Comparison of ENCODE assay signal across 8 mouse cellular contexts in genomic region chr9:122886372-122887179, GRCm38 (mm10). TPM values are rescaled to one million over a fixed set of nuclear protein-coding genes. Genes with fewer than 3 reads are reported as not detected.
DNase-seq lines count a peak whose midpoint lies in the region; ATAC-seq lines count a peak whose summit lies in the region.

No protein-coding gene starts in this region.

- WGBS in embryonic facial prominence, embryonic 13.5 days = 6% methylated on average over 54 of the region's 54 CpGs
- WGBS in limb, embryonic 10.5 days = 7% methylated on average over 54 of the region's 54 CpGs
- WGBS in midbrain, embryonic 11.5 days = 7% methylated on average over 50 of the region's 54 CpGs

- peak overlapping the region; percentile 89 for H3K9ac ChIP-seq in embryonic facial prominence, embryonic 13.5 days
- H3K9ac ChIP-seq in midbrain, embryonic 11.5 days (ENCODE audit: low read length) = peak overlapping the region; percentile 88

- H3K4me2 ChIP-seq in embryonic facial prominence, embryonic 13.5 days = peak overlapping the region; percentile 81
- H3K4me2 ChIP-seq in midbrain, embryonic 11.5 days = peak overlapping the region; percentile 91

- H3K4me1 ChIP-seq in embryonic facial prominence, embryonic 13.5 days = peaks cover 5% of the 10 kb centered on the region
- H3K4me1 ChIP-seq in limb, embryonic 10.5 days = peaks cover 11% of the 10 kb centered on the region
- H3K4me1 ChIP-seq in midbrain, embryonic 11.5 days (ENCODE audit: control insufficient read depth, insufficient read depth, low read length) = peaks cover 4% of the 10 kb centered on the region; the same call in 1 of the 2 replicates

- H3K36me3 ChIP-seq in embryonic facial prominence, embryonic 13.5 days = peaks cover 13% of the 10 kb centered on the region
- H3K36me3 ChIP-seq in limb, embryonic 10.5 days = 0 out of 2 replicates have a peak, but pooled peaks cover 4% of the 10 kb centered on the region
- H3K36me3 ChIP-seq in midbrain, embryonic 11.5 days (ENCODE audit: control insufficient read depth, insufficient read depth, low read length) = no peaks in the 10 kb centered on the region

- H3K27me3 ChIP-seq in embryonic facial prominence, embryonic 13.5 days = no peaks in the 10 kb centered on the region
- H3K27me3 ChIP-seq in limb, embryonic 10.5 days (ENCODE audit: low read depth, poor library complexity, severe bottlenecking) = no peaks in the 10 kb centered on the region
- H3K27me3 ChIP-seq in midbrain, embryonic 11.5 days (ENCODE audit: control insufficient read depth, insufficient read depth, low read length) = no peaks in the 10 kb centered on the region

- peak overlapping the region; percentile 68 for H3K27ac ChIP-seq in embryonic facial prominence, embryonic 13.5 days
- H3K27ac ChIP-seq in limb, embryonic 10.5 days = peak overlapping the region; percentile 91
- H3K27ac ChIP-seq in midbrain, embryonic 11.5 days (ENCODE audit: low read depth, low read length) = no peak overlapping the region

- peak; percentile 43; the same call in 1 of the 2 replicates for ATAC-seq in embryonic facial prominence, embryonic 13.5 days (ENCODE audit: insufficient number of reproducible peaks, insufficient read depth, low FRiP score, low TSS enrichment, low read depth)
- peak; percentile 87 for ATAC-seq in midbrain, embryonic 11.5 days (ENCODE audit: low FRiP score)

- peak overlapping the region; percentile 80 for H3K4me3 ChIP-seq in embryonic facial prominence, embryonic 13.5 days
- H3K4me3 ChIP-seq in limb, embryonic 10.5 days = peak overlapping the region; percentile 82
- peak overlapping the region; percentile 77 for H3K4me3 ChIP-seq in midbrain, embryonic 11.5 days (ENCODE audit: low read depth, low read length)

- DNase-seq in urinary bladder, adult 18-20 months (ENCODE audit: low spot score in 2 of 2) = peak; percentile 58 to 64
- DNase-seq in urinary bladder, postnatal 10 days (ENCODE audit: low spot score) = no peak
- DNase-seq in heart, adult 11 months = peak; percentile 96
- DNase-seq in kidney, adult 11 months = peak; percentile 67
- DNase-seq in limb, embryonic 10.5 days (ENCODE audit: low spot score) = peak; percentile 74
- DNase-seq in midbrain, embryonic 11.5 days (ENCODE audit: low spot score, missing footprints) = peak; percentile 92
- peak; percentile 63 for DNase-seq in right cerebral cortex, postnatal 4 days

- H3K9me3 ChIP-seq in embryonic facial prominence, embryonic 13.5 days = no peaks in the 10 kb centered on the region
- no peaks in the 10 kb centered on the region for H3K9me3 ChIP-seq in limb, embryonic 10.5 days (replicated peaks)
- no peaks in the 10 kb centered on the region for H3K9me3 ChIP-seq in midbrain, embryonic 11.5 days (ENCODE audit: control insufficient read depth, low read length)

RNA-seq across cellular contexts. Expression of gene Zkscan7, which starts 1.1 kb away (rescaled TPM):
- polyA plus RNA-seq in embryonic facial prominence, embryonic 13.5 days (2015; fragmentation: Nextera tagmentation; extraction: Ambion mirVana) = 5.6 and 5.9 TPM in 2 replicates
- polyA plus RNA-seq in limb, embryonic 10.5 days (2016; fragmentation: Nextera tagmentation; extraction: Ambion mirVana) = 3.1 and 3.8 TPM in 2 replicates
- 2.6 and 3.3 TPM in 2 replicates for polyA plus RNA-seq in midbrain, embryonic 11.5 days (2014; fragmentation: Nextera tagmentation; extraction: Ambion mirVana)

RNA-seq across cellular contexts. Expression of gene Zfp445, which starts 20.8 kb away (rescaled TPM):
- 78.0 and 80.8 TPM in 2 replicates for polyA plus RNA-seq in embryonic facial prominence, embryonic 13.5 days (2015; fragmentation: Nextera tagmentation; extraction: Ambion mirVana)
- 66.4 and 82.5 TPM in 2 replicates for polyA plus RNA-seq in limb, embryonic 10.5 days (2016; fragmentation: Nextera tagmentation; extraction: Ambion mirVana)
- 78.9 and 79.9 TPM in 2 replicates for polyA plus RNA-seq in midbrain, embryonic 11.5 days (2014; fragmentation: Nextera tagmentation; extraction: Ambion mirVana)

RNA-seq across cellular contexts. Expression of gene Zfp105, which starts 36.3 kb away (rescaled TPM):
- polyA plus RNA-seq in embryonic facial prominence, embryonic 13.5 days (2015; fragmentation: Nextera tagmentation; extraction: Ambion mirVana) = 23.9 and 24.5 TPM in 2 replicates
- 31.7 and 35.7 TPM in 2 replicates for polyA plus RNA-seq in limb, embryonic 10.5 days (2016; fragmentation: Nextera tagmentation; extraction: Ambion mirVana)
- 35.1 and 36.5 TPM in 2 replicates for polyA plus RNA-seq in midbrain, embryonic 11.5 days (2014; fragmentation: Nextera tagmentation; extraction: Ambion mirVana)

RNA-seq across cellular contexts. Expression of gene Gm35549, which starts 42.7 kb away (rescaled TPM):
- 0.62 and 0.73 TPM in 2 replicates for polyA plus RNA-seq in embryonic facial prominence, embryonic 13.5 days (2015; fragmentation: Nextera tagmentation; extraction: Ambion mirVana)
- 0.65 TPM in 1 of 2 replicates, not detected in the other for polyA plus RNA-seq in limb, embryonic 10.5 days (2016; fragmentation: Nextera tagmentation; extraction: Ambion mirVana)
- polyA plus RNA-seq in midbrain, embryonic 11.5 days (2014; fragmentation: Nextera tagmentation; extraction: Ambion mirVana) = 0.38 TPM in 1 of 2 replicates, not detected in the other
